Mouse (Mus musculus): Measurements from ENCODE around the gene Fgf12. TPM values are rescaled to one million over a fixed set of nuclear protein-coding genes. Genes with fewer than 3 reads are reported as not detected.

Fgf12 gene
- polyA plus RNA-seq, 1 experiment from 2014 or later: 12.0 TPM

DNA sequence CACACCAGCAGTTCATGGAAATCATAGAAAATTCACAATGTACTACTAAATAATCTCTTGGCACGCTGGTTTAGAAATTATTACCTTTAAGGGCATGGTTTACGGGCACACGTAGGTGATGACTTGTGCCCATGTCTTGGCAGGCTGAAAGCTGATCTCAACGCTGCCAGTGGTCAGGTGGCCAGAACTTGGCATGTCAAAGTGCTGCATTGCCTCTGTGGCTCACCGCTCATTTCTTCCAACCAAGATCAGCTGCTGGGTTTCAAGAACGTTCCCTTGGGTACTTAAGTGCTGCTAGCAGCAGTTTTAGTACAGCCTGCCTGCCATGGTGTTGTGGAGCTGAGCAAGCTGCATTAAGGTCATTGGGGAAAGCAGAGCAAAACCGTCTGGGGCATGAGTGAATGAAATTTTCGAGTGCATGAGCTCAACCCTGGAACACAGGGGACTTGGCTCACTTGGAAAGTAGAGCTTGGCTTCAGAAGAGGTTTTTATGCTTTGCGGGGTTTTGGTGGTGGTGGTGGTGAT, 63.9 kb downstream of the Fgf12 start:
- no peak overlapping the region for H3K27ac ChIP-seq
- 81% methylated on average over 9 of the region's 9 CpGs for WGBS
- no peak overlapping the region for H3K9ac ChIP-seq
- no peak for ATAC-seq (ENCODE audit: low FRiP score, low read depth)
- H3K36me3 ChIP-seq: no peaks in the 10 kb centered on the region
- no peaks in the 10 kb centered on the region for H3K9me3 ChIP-seq
- no peaks in the 10 kb centered on the region for H3K27me3 ChIP-seq
- no peak overlapping the region for H3K4me2 ChIP-seq (replicated peaks)
- H3K4me3 ChIP-seq: no peak overlapping the region
- peaks cover 4% of the 10 kb centered on the region for H3K4me1 ChIP-seq

DNA sequence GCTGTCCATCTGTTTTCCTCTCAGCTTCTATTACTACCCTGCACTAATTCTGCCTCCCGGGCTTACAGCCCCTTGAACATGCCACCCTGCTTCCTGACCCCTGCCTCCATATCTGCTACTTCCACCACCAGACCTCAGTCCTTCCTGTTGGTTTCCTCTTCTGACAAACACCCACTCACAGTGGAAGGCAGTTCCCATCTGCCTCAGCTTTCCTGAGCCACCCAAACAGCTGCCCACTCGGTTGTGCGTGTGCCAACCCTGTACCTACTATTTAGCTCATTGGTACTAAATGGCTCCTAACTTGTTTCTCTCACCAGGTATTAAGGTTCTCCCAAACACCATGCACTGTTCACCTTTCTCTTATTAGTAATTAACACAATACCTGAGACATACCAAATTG, 71.2 kb downstream of the Fgf12 start:
- Histone ChIP-seq H3K27ac (no peak overlapping the region), H3K4me3 (no peak overlapping the region), H3K9ac (no peak overlapping the region), H3K36me3 (no peaks in the 10 kb centered on the region), H3K4me1 (no peaks in the 10 kb centered on the region), H3K9me3 (no peaks in the 10 kb centered on the region), H3K4me2 (replicated peaks) (no peak overlapping the region), H3K27me3 (no peaks in the 10 kb centered on the region)
- 87% methylated on average over 3 of the region's 3 CpGs for WGBS
- no peak for ATAC-seq (ENCODE audit: low FRiP score, low read depth)

DNA sequence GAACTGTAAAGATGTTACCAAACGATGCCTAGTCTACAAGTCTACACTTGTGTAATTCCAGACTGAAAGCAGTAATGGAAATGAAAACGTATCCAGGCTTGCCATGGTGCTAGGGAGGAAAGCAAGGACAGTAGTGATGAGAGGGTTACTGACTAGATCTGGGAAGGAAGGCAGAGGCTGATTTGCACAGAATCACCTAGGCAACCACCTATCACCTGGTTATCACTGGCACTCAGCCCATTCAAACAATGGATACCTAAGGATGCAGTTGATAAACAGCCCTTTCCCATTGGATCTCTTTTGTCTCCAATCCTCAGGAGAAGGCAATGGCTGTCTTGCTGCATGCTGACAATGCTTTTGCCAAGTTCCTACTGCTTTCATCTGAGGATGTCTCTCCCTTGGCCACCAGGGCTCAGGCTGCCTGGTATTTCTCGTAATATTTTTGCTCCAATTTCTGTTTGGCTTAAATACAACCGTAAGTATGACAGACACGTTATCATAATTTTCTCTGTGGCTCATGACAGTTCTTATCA, 84.0 kb downstream of the Fgf12 start:
- Histone ChIP-seq H3K4me3 (no peak overlapping the region), H3K4me1 (no peaks in the 10 kb centered on the region), H3K4me2 (replicated peaks) (no peak overlapping the region), H3K36me3 (no peaks in the 10 kb centered on the region), H3K9ac (no peak overlapping the region), H3K27ac (no peak overlapping the region), H3K9me3 (no peaks in the 10 kb centered on the region), H3K27me3 (no peaks in the 10 kb centered on the region)
- 85% methylated on average over 5 of the region's 5 CpGs for WGBS
- ATAC-seq (ENCODE audit: low FRiP score, low read depth): no peak

DNA sequence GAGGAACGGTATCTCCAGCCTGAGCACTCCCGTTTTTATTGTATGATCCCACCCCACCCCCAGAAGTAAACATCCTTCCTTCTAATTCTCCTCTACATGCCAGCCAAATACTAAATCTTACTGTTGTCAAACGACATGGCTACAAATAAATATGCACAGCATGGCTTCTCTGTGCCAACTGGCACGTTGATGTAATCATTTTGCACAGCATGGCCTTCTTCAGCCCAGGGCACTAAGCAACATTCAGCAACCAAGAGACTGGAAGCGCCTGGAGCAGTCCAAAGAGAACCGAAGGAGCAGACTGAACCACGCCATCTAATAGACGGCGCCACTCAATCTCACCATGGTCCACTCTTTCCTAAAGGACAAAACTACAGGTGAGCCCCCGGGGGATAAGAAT, 100.2 kb downstream of the Fgf12 start:
- no peak overlapping the region for H3K4me3 ChIP-seq
- H3K27me3 ChIP-seq: no peaks in the 10 kb centered on the region
- no peaks in the 10 kb centered on the region for H3K9me3 ChIP-seq
- WGBS: 88% methylated on average over 10 of the region's 10 CpGs
- no peak overlapping the region for H3K9ac ChIP-seq
- no peak overlapping the region for H3K4me2 ChIP-seq (replicated peaks)
- H3K4me1 ChIP-seq: no peaks in the 10 kb centered on the region
- no peak overlapping the region for H3K27ac ChIP-seq
- H3K36me3 ChIP-seq: no peaks in the 10 kb centered on the region
- no peak for ATAC-seq (ENCODE audit: low FRiP score, low read depth)

DNA sequence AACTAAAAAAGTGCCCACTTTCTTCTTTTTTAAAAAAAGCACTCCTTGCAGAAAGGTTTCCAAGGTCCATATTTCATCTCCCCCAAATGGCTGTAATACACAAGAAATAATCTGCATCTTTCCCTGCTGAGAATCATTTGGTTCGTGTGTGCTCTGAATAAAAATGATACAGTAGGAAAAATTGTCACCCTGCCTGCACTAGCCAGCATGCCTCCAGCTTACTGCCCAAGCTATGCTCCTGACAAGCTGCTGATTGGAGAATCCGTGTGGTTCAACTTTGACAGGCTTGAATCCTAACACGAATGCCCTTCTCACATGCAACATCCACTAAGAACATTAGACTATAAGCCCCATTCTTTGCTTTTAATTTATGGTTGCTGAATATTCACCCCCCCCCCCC, 102.3 kb downstream of the Fgf12 start:
- no peaks in the 10 kb centered on the region for H3K9me3 ChIP-seq
- WGBS: 67% methylated on average over 3 of the region's 3 CpGs
- no peaks in the 10 kb centered on the region for H3K36me3 ChIP-seq
- no peak overlapping the region for H3K4me2 ChIP-seq (replicated peaks)
- no peak for ATAC-seq (ENCODE audit: low FRiP score, low read depth)
- no peak overlapping the region for H3K9ac ChIP-seq
- no peaks in the 10 kb centered on the region for H3K27me3 ChIP-seq
- no peak overlapping the region for H3K4me3 ChIP-seq
- no peak overlapping the region for H3K27ac ChIP-seq
- no peaks in the 10 kb centered on the region for H3K4me1 ChIP-seq

DNA sequence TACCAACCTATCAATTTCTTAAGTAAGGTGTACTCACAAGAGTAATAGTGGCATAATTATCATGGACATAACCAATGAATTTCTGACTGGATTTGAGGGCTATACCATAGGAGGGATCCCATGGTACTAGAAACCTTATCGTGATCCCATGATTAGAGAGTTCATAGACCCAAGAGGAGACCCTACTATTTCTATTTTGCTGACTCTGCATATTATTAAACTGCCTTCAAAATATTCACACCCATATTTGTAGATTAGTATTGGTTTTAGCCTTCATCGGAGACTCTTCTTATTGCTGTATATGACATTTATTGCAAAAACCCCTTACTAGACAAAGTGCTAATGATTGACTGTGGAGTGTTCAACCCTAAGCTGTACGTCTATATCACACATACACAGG, 107.8 kb downstream of the Fgf12 start:
- H3K4me3 ChIP-seq: no peak overlapping the region
- H3K27me3 ChIP-seq: no peaks in the 10 kb centered on the region
- no peak overlapping the region for H3K9ac ChIP-seq
- H3K9me3 ChIP-seq: no peaks in the 10 kb centered on the region
- H3K4me2 ChIP-seq (replicated peaks): no peak overlapping the region
- H3K27ac ChIP-seq: no peak overlapping the region
- 94% methylated on average over 3 of the region's 3 CpGs for WGBS
- H3K36me3 ChIP-seq: no peaks in the 10 kb centered on the region
- ATAC-seq (ENCODE audit: low FRiP score, low read depth): no peak
- H3K4me1 ChIP-seq: no peaks in the 10 kb centered on the region

DNA sequence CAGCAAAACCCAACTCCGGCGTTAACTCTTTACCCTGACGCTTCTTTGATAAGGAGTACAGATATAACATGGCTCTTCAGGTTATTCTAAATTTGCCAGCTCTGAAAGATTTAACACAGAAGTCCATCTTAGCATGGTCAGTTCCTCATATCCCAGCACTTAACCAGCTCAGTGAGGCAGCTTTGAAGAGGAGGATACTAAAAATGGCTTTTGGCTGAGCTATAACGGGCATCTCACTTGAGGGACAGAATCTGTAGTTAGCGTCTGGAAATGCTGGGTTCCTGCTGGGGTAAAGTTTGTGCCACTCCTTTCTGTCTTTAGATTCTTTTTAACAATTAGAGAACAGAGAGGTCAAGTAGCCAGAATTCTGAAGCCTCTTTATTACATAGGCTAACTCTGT, 121.1 kb downstream of the Fgf12 start:
- 60% methylated on average over 5 of the region's 5 CpGs for WGBS
- Histone ChIP-seq H3K4me3 (no peak overlapping the region), H3K4me2 (replicated peaks) (no peak overlapping the region), H3K9me3 (no peaks in the 10 kb centered on the region), H3K4me1 (no peaks in the 10 kb centered on the region), H3K27ac (no peak overlapping the region), H3K9ac (no peak overlapping the region), H3K27me3 (no peaks in the 10 kb centered on the region), H3K36me3 (no peaks in the 10 kb centered on the region)
- ATAC-seq (ENCODE audit: low FRiP score, low read depth): no peak

DNA sequence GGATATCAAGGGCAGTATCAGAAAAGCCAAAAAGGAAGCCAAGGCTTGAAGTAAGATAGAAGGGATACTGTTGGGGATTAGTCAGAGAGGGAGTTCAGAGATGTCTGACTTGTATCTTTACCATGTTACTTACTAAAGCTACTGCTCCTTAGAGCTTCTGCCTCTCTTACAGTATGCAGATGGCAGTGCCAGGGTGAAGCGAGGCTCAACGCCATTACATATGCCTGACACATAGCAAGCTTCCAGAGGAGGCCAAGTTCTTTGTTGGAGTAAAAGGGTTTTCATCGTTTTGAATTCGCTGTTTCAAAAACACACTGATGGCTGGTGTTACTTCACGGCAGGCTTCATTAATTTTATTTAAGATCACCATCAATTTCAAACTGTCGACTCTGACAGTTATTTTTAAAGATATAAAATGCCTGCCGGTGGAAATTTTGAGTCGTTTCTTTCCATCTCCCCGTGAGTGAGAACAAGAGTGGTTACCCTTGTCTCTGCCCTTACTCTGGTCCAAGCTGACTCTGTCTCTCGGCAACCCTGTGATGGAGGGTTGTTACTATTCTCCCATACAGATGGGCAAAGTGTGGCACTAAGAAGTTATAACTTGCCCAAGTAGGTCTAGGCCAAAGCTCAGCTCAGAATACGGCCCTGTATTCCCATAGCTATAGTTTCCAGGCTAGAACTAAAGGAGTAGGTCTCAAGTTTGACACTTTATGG, 121.9 kb downstream of the Fgf12 start:
- Histone ChIP-seq H3K9me3 (no peaks in the 10 kb centered on the region), H3K4me1 (no peaks in the 10 kb centered on the region), H3K4me2 (replicated peaks) (no peak overlapping the region), H3K27ac (no peak overlapping the region), H3K36me3 (no peaks in the 10 kb centered on the region), H3K4me3 (no peak overlapping the region), H3K9ac (no peak overlapping the region), H3K27me3 (no peaks in the 10 kb centered on the region)
- 79% methylated on average over 11 of the region's 11 CpGs for WGBS
- no peak for ATAC-seq (ENCODE audit: low FRiP score, low read depth)

DNA sequence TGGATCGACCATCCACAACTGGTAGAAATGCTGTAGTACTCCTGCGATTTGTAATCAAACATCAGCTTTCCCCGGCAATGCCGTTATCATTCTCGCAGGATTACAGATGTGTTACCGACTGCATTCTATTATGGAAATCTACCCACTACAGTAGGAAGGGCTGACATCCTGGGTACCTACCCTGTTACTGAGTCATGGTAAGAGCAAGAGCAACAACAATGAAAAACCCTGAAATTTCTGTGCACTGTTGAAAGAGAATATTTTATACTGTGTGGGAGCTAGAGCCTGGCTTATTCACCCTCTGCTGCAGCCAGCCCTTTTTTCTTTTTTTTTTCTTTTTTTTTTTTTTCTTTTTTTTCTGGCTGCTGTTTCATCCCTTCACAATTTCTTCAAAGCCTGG, 126.6 kb downstream of the Fgf12 start:
- WGBS: 89% methylated on average over 6 of the region's 6 CpGs
- no peaks in the 10 kb centered on the region for H3K27me3 ChIP-seq
- H3K4me3 ChIP-seq: no peak overlapping the region
- H3K9me3 ChIP-seq: no peaks in the 10 kb centered on the region
- ATAC-seq (ENCODE audit: low FRiP score, low read depth): no peak
- no peak overlapping the region for H3K4me2 ChIP-seq (replicated peaks)
- H3K9ac ChIP-seq: no peak overlapping the region
- H3K4me1 ChIP-seq: no peaks in the 10 kb centered on the region
- H3K27ac ChIP-seq: no peak overlapping the region
- no peaks in the 10 kb centered on the region for H3K36me3 ChIP-seq

DNA sequence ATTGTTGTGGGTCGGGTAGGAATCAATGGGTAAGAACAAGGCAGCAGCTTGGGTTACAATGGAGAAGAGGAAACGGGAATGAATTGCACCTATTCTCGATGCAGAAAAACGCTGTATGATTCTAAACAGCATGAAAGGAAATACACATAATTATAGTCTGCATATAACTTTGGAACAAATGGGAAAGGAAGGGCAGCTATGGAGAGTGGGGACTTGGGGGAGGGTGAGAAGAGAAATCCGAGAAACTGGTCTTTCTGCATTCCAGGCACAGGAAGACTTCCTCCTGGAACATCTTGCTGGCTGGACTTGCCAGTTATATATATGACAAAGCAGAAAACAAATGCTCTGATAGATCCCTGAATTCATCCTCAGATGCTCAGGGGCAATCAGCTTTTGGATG, 127.2 kb downstream of the Fgf12 start:
- no peak for ATAC-seq (ENCODE audit: low FRiP score, low read depth)
- 70% methylated on average over 5 of the region's 5 CpGs for WGBS
- Histone ChIP-seq H3K27ac (no peak overlapping the region), H3K4me1 (no peaks in the 10 kb centered on the region), H3K4me3 (no peak overlapping the region), H3K9ac (no peak overlapping the region), H3K27me3 (no peaks in the 10 kb centered on the region), H3K36me3 (no peaks in the 10 kb centered on the region), H3K4me2 (replicated peaks) (no peak overlapping the region), H3K9me3 (no peaks in the 10 kb centered on the region)

DNA sequence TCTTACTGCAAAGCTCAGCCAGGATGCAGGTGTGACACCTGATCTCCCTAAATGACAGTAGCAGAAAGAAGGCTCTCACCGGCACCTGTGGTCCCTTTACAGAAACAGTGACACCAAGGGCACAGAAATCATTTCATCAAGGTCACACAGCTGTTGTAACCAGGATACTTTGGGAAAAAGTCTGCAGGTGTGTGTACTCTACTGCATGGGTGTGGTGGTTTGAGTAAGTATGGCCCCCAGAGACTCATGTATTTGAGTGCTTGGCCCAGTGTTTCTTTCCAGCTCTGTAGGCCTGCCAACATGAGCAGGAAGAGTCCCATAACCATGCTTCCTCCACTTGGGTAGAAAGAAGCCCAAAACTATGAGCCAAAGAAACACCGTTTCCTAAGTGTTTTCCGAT, 138.5 kb downstream of the Fgf12 start:
- H3K36me3 ChIP-seq: no peaks in the 10 kb centered on the region
- 63% methylated on average over 3 of the region's 3 CpGs for WGBS
- peak; percentile 71 for ATAC-seq (ENCODE audit: low FRiP score, low read depth)
- no peak overlapping the region for H3K9ac ChIP-seq
- H3K4me1 ChIP-seq: peaks cover 18% of the 10 kb centered on the region
- no peak overlapping the region for H3K4me2 ChIP-seq (replicated peaks)
- H3K4me3 ChIP-seq: no peak overlapping the region
- no peaks in the 10 kb centered on the region for H3K9me3 ChIP-seq
- no peak overlapping the region for H3K27ac ChIP-seq
- 0 out of 2 replicates have a peak, but pooled peaks cover 3% of the 10 kb centered on the region for H3K27me3 ChIP-seq

DNA sequence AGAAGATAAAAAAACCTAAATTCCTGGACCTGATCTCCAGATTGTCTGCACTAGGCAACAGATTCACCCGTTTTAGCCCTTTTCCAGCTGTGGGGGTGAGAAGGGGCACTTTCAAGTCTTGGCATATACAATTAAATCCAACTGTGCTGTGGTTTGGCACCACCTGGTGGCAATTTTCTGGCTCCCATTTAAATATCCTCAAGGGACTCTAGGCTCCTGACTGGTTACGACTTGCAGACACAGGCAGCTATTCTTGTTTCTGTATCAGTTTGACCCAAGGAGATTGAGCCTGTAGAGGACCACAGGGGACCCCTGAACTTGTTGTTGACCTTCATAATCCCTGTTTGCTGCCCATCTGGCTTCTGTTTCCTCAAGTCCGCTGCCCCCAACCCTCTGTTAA, 141.9 kb downstream of the Fgf12 start:
- peak; percentile 32; the same call in 1 of the 2 replicates for ATAC-seq (ENCODE audit: low FRiP score, low read depth)
- Histone ChIP-seq H3K4me3 (no peak overlapping the region), H3K4me1 (peaks cover 18% of the 10 kb centered on the region), H3K9ac (no peak overlapping the region), H3K27me3 (0 out of 2 replicates have a peak, but pooled peaks cover 3% of the 10 kb centered on the region), H3K9me3 (no peaks in the 10 kb centered on the region), H3K4me2 (replicated peaks) (peak overlapping the region; percentile 5; the same call in 1 of the 2 replicates), H3K27ac (no peak overlapping the region), H3K36me3 (no peaks in the 10 kb centered on the region)
- 3% methylated on average over 3 of the region's 3 CpGs for WGBS

DNA sequence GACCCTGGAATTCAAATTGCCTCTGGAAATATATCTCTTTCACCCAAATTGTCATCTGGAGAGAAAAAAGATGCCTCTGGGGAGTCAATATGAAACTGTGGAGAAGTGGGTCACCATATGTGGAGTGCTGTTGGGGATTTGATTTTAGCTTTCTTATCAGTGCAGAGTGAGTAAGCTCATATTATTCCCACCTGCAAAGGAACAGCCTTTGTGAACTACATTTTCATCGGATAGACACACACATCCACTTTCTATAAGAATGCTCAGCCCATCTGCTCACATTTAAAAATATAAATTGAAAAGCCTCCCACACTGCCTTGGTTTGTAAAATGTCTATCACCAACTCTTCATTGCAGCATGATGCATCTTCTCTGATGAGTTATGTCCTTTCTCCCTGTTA, 149.7 kb downstream of the Fgf12 start:
- Histone ChIP-seq H3K4me2 (replicated peaks) (no peak overlapping the region), H3K27ac (no peak overlapping the region), H3K4me1 (no peaks in the 10 kb centered on the region), H3K27me3 (no peaks in the 10 kb centered on the region), H3K9me3 (no peaks in the 10 kb centered on the region), H3K36me3 (no peaks in the 10 kb centered on the region), H3K4me3 (no peak overlapping the region), H3K9ac (no peak overlapping the region)
- 80% methylated on average over 1 of the region's 1 CpGs for WGBS
- no peak for ATAC-seq (ENCODE audit: low FRiP score, low read depth)
